Mouse (Mus musculus) heart, embryonic 15.5 days (tissue): ENCODE measurements at regions not wholly inside any gene's neighbourhood (a gene's known extent, or its start where the extent isn't known, plus 50 kb on each side); places are given as distances from the start of the nearest gene placed in this dataset.

Source experiments
- ATAC-seq: fragments of 200-750 bp; cut with Nextera tagmentation; replicated peaks from 2 replicates; pipeline ENCODE4 v1.8.0; 2017; ENCODE audit warnings: low read depth, moderate TSS enrichment; ENCODE audit not compliant: insufficient number of reproducible peaks, insufficient read depth, low FRiP score
- H3K27ac ChIP-seq: fragments of 300-500 bp; sonication (generic); 2 replicates; pipeline ENCODE4 v1.5.1; 2015; ENCODE audit warnings: mild to moderate bottlenecking, inconsistent platforms
- H3K27me3 ChIP-seq: fragments of 300-500 bp; sonication (generic); 2 replicates; pipeline ENCODE4 v1.6.1; 2015; ENCODE audit warnings: inconsistent platforms
- H3K36me3 ChIP-seq: fragments of 300-500 bp; sonication (generic); 2 replicates; pipeline ENCODE4 v1.6.1; 2015; ENCODE audit warnings: mild to moderate bottlenecking, inconsistent platforms
- H3K4me1 ChIP-seq: fragments of 300-500 bp; sonication (generic); replicated peaks from 2 replicates; pipeline ENCODE4 v1.6.1; 2015; ENCODE audit warnings: inconsistent platforms
- H3K4me2 ChIP-seq: fragments of 300-500 bp; sonication (generic); 2 replicates; pipeline ENCODE4 v1.6.1; 2015; ENCODE audit warnings: inconsistent platforms, mild to moderate bottlenecking, moderate library complexity
- H3K4me3 ChIP-seq: fragments of 300-500 bp; sonication (generic); 2 replicates; pipeline ENCODE4 v1.5.1; 2015; ENCODE audit warnings: mild to moderate bottlenecking, inconsistent platforms
- H3K9ac ChIP-seq: fragments of 300-500 bp; sonication (generic); 2 replicates; pipeline ENCODE4 v1.6.1; 2015; ENCODE audit warnings: mild to moderate bottlenecking, inconsistent platforms
- H3K9me3 ChIP-seq: fragments of 300-500 bp; sonication (generic); replicated peaks from 2 replicates; pipeline ENCODE4 v1.6.1; 2016; ENCODE audit warnings: inconsistent platforms
- WGBS: fragments of 180-500 bp; shearing (Covaris S2); methylation state at CpG from one replicate; pipeline ENCODE4 v1.1.7; 2015; ENCODE audit warnings: mixed read lengths; 5-methylcytosine and 5-hydroxymethylcytosine counted together

DNA sequence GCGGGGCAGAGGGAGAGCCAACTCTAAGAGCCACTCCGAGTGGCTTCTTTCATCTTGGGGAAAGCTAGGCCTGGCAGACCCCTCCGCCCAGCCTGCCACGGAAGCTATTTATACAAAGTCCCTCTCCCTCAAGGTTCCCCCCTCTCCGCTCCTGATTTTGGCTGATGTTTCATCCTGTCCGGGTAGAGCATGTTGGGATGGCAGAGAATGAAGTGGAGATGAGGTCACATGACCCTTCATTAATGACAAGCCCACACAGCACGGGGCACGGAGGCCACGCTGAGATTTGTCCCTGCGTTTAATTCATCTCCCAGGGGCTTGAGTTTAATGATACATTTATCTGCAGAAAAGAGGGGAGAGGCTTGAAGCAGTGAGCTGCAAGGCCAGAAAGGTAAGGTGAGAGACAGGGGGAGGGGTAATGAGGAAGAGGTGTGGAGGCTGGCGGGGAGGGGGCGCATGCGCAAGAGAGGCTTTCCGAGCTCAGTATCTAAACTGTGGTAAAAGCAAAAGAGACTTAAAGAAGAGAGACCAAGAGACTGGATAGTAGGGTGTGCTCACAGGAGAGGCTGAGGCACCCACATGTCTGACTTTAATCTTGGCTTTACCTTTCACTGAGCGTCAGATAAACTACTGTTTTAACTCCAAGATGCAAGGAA, 111.7 kb downstream of the Chst1 start:
- ATAC-seq: no peak
- H3K27me3 ChIP-seq: no peaks in the 10 kb centered on the region
- peaks cover 5% of the 10 kb centered on the region for H3K4me1 ChIP-seq
- 24% methylated on average over 15 of the region's 15 CpGs for WGBS
- no peaks in the 10 kb centered on the region for H3K36me3 ChIP-seq
- peak overlapping the region; percentile 51 for H3K4me2 ChIP-seq
- no peak overlapping the region for H3K9ac ChIP-seq
- H3K9me3 ChIP-seq: no peaks in the 10 kb centered on the region
- peak overlapping the region; percentile 29 for H3K4me3 ChIP-seq
- H3K27ac ChIP-seq: no peak overlapping the region

DNA sequence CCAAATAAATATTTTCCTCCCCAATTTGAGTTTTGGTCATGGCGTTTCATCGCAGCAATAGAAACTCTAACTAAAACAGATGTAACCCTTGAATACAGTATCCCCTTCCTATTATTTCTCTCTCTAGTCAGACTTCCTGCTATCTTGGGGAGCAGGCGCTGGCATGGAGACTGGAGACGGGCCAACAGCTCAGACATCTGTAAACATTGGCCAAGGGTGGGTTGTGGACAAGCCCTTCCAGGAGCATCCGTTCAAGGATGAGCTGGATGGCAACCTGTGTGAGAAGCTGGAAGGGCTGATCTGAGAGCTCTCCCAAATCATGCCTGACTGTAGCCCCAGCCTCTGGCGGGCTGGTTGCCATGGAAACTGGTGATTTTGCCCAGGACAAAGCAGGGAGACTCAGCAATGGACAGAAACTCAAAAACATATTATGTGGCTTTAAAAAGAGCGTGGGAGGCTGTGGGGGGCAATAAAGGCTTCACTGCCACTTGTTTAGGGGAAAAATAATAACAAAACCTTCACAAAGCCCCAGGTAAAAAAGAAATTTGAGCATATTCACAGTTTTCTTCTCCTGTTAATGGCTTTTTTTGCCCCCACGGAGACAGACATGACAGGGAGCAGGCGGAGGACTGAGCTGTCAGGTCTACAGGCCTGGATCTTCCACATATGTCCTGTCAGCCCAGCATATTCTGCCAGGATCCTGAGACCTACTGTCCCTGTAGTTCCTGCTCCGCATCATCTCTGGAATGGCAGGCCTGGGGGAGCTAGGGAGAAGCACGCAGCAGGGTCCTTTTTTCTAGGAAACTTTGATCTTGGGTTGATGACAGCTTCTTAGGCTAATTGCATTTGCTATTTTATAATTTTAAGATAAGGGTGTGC, 113.0 kb downstream of the Chst1 start:
- Histone ChIP-seq H3K9ac (no peak overlapping the region), H3K27ac (no peak overlapping the region), H3K4me1 (peaks cover 5% of the 10 kb centered on the region), H3K4me2 (no peak overlapping the region), H3K9me3 (no peaks in the 10 kb centered on the region), H3K27me3 (no peaks in the 10 kb centered on the region), H3K36me3 (no peaks in the 10 kb centered on the region), H3K4me3 (no peak overlapping the region)
- ATAC-seq: no peak
- WGBS: 56% methylated on average over 11 of the region's 11 CpGs

DNA sequence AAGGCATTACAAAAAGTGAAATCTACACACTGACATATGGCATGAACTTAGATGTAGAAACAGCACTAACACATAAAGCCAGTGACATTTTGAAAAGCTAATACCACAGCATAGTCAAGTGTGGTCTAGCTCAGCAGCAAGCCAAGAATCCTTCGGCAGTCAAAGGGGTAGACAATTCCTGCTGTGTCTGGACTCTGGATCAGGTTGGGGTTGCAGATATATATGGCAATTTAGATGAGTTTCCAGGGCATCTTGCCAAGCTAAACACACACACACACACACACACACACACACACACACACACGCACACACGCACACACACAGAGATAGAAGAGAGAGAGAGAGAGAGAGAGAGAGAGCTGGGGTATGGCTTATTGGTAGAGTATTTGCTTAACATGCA, 118.2 kb downstream of the Chst1 start:
- no peaks in the 10 kb centered on the region for H3K36me3 ChIP-seq
- no peak overlapping the region for H3K4me2 ChIP-seq
- no peak for ATAC-seq
- no peak overlapping the region for H3K27ac ChIP-seq
- H3K27me3 ChIP-seq: no peaks in the 10 kb centered on the region
- no peaks in the 10 kb centered on the region for H3K4me1 ChIP-seq
- no peak overlapping the region for H3K9ac ChIP-seq
- 0 out of 2 replicates have a peak, but pooled peaks cover 6% of the 10 kb centered on the region for H3K9me3 ChIP-seq
- WGBS: 61% methylated on average over 3 of the region's 3 CpGs
- no peak overlapping the region for H3K4me3 ChIP-seq

DNA sequence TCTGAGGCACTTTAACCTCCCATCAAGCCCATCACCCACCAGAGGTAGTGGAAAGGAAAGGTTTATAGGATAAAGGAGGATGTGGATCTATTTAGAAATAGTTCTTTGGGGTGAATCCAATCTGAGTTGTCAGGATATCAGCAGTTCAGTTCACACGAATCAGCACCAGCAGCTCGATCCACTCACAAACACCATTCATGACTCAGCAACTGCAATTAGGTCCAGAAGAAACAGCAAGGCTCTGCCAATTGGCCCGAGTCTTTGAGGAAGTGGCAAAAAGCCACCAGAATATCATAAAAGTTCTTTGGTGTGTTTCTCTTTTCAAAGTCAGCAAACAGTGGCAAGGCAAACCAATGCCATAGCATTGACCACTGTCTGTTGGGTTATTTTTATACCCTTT, 122.4 kb downstream of the Chst1 start:
- WGBS: 67% methylated on average over 3 of the region's 3 CpGs
- H3K27ac ChIP-seq: no peak overlapping the region
- H3K4me3 ChIP-seq: no peak overlapping the region
- H3K4me1 ChIP-seq: peaks cover 8% of the 10 kb centered on the region
- H3K27me3 ChIP-seq: no peaks in the 10 kb centered on the region
- 0 out of 2 replicates have a peak, but pooled peaks cover 6% of the 10 kb centered on the region for H3K9me3 ChIP-seq
- H3K4me2 ChIP-seq: no peak overlapping the region
- H3K9ac ChIP-seq: no peak overlapping the region
- H3K36me3 ChIP-seq: no peaks in the 10 kb centered on the region
- no peak for ATAC-seq

DNA sequence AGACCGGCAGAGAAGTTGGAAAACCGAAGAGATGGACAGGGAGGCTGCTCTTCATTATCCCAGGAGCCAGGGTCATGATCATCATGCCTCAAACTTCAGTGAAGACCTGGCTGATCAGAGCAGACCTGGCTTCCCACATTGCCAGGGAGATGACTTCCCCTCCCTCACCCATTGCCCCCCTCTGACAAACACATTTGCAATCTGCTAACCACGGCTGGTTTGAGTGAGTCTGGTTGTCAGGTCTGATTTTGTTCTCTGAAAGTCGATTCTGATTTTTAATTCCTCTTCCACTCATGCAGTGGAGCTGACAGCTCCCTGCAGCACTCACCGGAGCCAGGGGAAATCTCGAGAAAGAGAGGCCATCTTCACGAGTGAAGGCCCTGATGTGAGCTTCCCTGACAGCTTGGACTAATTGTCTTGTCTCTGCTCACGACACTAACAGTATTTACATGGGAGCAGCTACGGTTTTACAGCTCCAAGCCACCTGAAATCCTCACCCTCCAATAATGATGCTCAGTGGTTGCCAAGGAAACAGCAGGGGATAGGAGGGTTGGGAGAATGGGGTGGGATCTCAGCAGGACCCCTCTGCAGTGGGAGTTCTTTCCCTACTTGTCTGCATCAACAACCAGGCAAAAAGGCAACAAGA, 124.2 kb downstream of the Chst1 start:
- Histone ChIP-seq H3K36me3 (no peaks in the 10 kb centered on the region), H3K9ac (no peak overlapping the region), H3K27me3 (no peaks in the 10 kb centered on the region), H3K4me2 (no peak overlapping the region), H3K4me1 (peaks cover 14% of the 10 kb centered on the region), H3K4me3 (no peak overlapping the region), H3K9me3 (0 out of 2 replicates have a peak, but pooled peaks cover 6% of the 10 kb centered on the region), H3K27ac (no peak overlapping the region)
- ATAC-seq: no peak
- WGBS: 53% methylated on average over 9 of the region's 9 CpGs

DNA sequence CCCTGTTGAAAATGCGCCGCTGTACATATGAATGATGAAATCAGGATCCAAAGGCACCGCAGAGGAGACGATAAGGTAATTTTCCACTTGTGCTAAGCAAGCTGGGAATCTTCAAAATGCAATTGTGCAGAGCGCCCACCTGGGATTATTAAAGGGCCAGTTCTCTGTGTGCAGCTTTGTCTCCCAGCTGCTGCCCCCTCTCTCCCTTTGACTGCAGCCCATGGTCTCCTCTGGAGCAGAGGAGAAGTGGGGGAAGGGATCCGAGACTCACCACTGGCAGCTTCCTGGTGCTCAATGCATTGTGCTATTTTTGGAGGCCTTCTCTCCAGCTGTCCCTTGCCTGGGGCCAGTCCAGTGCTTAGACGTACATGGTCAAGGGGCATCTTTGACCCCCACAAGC, 127.1 kb downstream of the Chst1 start:
- H3K27me3 ChIP-seq: no peaks in the 10 kb centered on the region
- WGBS: 60% methylated on average over 7 of the region's 7 CpGs
- H3K9me3 ChIP-seq: 0 out of 2 replicates have a peak, but pooled peaks cover 6% of the 10 kb centered on the region
- ATAC-seq: peak; percentile 65; the same call in 1 of the 2 replicates
- no peak overlapping the region for H3K9ac ChIP-seq
- no peak overlapping the region for H3K4me3 ChIP-seq
- H3K4me1 ChIP-seq: peaks cover 14% of the 10 kb centered on the region
- no peak overlapping the region for H3K4me2 ChIP-seq
- no peak overlapping the region for H3K27ac ChIP-seq
- H3K36me3 ChIP-seq: no peaks in the 10 kb centered on the region

DNA sequence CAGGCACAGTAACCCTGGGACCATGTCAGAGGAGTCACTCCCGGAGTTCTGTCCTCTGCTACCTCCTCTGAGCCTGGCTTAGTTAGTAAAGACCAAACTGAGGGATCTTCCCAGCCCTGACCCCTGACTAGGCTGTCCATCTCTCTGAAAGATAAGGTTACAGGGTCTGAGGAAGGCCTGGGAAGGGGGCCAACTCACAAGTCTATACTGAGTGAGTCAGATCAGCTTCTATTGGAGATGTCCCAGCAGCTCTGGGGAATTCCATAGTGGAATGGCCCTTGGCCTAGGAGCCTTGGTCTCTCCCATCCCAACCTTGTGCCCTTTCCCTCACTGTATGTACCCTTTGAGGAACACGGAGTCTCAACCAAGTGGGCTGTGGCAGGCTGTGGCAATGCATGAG, 127.7 kb downstream of the Chst1 start:
- H3K4me2 ChIP-seq: no peak overlapping the region
- ATAC-seq: 0 out of 2 replicates have a peak, but pooled peaks have one; percentile 41

DNA sequence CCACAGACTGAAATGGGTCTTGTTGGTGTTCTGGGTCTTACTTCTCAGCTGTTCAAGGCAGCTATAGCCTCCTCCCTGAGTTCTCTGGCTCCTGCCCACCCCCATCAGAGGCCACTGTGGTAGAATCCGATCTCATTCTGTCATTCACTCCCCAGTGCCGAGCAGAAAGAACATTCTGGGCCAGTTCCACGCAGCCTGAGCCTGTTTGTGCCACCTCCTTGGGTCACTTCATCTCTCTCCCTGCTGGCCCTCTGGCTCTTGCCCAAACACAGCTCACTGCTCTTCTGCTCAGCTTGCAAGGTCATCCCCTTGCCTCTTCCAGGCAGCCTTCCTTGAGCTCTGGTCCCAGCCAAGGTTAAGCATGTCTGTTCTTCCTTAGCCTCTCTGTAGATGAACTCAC, 128.9 kb downstream of the Chst1 start:
- H3K4me3 ChIP-seq: no peak overlapping the region
- WGBS: 75% methylated on average over 3 of the region's 3 CpGs
- no peak overlapping the region for H3K9ac ChIP-seq
- no peak for ATAC-seq
- H3K36me3 ChIP-seq: no peaks in the 10 kb centered on the region
- H3K4me1 ChIP-seq: peaks cover 14% of the 10 kb centered on the region
- no peak overlapping the region for H3K27ac ChIP-seq
- H3K9me3 ChIP-seq: no peaks in the 10 kb centered on the region
- H3K27me3 ChIP-seq: no peaks in the 10 kb centered on the region
- no peak overlapping the region for H3K4me2 ChIP-seq

More for the DNA sequence above, 127.7 kb downstream of the Chst1 start:
- H3K4me1 ChIP-seq: peaks cover 14% of the 10 kb centered on the region
- H3K9me3 ChIP-seq: 0 out of 2 replicates have a peak, but pooled peaks cover under 1% of the 10 kb centered on the region
- H3K27me3 ChIP-seq: no peaks in the 10 kb centered on the region
- WGBS: 74% methylated on average over 2 of the region's 2 CpGs
- H3K27ac ChIP-seq: no peak overlapping the region
- no peak overlapping the region for H3K9ac ChIP-seq
- no peaks in the 10 kb centered on the region for H3K36me3 ChIP-seq
- H3K4me3 ChIP-seq: no peak overlapping the region

DNA sequence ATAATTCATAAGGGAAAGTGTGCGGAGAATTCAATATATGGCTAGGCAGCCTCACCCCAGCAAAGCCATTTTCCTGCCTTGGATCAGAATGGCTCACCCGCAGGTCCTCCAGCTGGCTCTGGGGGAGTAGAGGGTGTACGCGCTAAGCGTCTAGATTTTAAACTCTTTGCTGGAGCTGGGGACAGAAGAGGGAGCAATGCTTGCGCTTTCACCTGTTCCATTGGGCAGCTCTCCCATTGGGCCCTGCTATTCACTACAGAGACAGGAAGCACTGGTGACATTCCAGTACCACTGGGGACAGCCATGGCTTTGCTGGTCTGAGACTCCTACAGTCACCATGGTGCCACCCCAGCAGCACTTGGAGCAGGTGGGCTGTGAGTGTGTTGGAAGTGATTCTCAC, 130.9 kb downstream of the Chst1 start:
- ATAC-seq: no peak
- no peaks in the 10 kb centered on the region for H3K27me3 ChIP-seq
- H3K4me3 ChIP-seq: no peak overlapping the region
- H3K4me2 ChIP-seq: no peak overlapping the region
- H3K36me3 ChIP-seq: no peaks in the 10 kb centered on the region
- 89% methylated on average over 6 of the region's 6 CpGs for WGBS
- peaks cover 14% of the 10 kb centered on the region for H3K4me1 ChIP-seq
- no peaks in the 10 kb centered on the region for H3K9me3 ChIP-seq
- no peak overlapping the region for H3K9ac ChIP-seq
- no peak overlapping the region for H3K27ac ChIP-seq

DNA sequence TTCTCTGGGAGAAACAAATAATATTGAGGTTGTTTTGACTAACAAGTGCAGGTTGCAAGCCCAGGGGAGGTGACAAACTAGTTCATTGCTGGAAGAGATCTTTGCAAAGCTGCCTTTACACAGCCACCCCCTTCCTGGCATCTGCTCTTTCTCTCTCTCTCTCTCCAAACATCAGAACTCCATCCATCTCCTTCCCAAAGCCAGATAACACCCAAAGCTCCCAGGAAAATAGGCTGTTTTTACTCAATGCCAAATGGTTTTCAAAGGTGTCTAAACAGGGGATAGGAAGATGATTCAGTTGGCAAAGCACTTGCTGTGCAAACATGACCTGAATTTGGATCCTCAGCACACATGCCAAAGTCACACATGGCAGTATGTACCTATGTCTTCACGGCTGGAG, 133.9 kb downstream of the Chst1 start:
- WGBS: 94% methylated on average over 1 of the region's 1 CpGs
- H3K9me3 ChIP-seq: no peaks in the 10 kb centered on the region

DNA sequence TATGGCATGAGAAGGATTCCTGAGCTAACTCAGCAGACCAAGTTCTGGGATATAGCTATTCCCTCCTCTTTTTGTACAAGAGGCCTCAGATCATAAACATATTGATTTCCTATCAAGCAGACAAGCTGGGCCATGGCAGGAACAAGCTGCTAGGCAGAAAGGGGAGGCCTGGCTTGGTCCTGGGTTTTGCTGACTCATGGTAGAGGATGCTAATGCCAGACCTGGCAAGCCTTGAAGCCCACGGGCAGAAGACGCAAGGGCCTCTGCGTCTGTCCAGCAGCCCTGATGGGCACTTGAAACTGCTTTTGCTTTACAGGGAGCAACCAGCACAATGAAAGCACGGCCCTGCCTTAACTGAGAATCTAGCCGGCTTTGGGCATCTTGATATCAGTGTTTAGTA, 136.3 kb downstream of the Chst1 start:
- no peaks in the 10 kb centered on the region for H3K27me3 ChIP-seq
- H3K9ac ChIP-seq: no peak overlapping the region
- ATAC-seq: no peak
- no peak overlapping the region for H3K4me3 ChIP-seq
- 0 out of 2 replicates have a peak, but pooled peaks cover 2% of the 10 kb centered on the region for H3K4me1 ChIP-seq
- H3K4me2 ChIP-seq: no peak overlapping the region
- H3K9me3 ChIP-seq: no peaks in the 10 kb centered on the region
- H3K36me3 ChIP-seq: no peaks in the 10 kb centered on the region
- 69% methylated on average over 5 of the region's 5 CpGs for WGBS
- no peak overlapping the region for H3K27ac ChIP-seq

More for the DNA sequence above, 133.9 kb downstream of the Chst1 start:
- Histone ChIP-seq H3K27me3 (no peaks in the 10 kb centered on the region), H3K4me2 (no peak overlapping the region), H3K9ac (no peak overlapping the region), H3K36me3 (no peaks in the 10 kb centered on the region), H3K4me1 (no peaks in the 10 kb centered on the region), H3K27ac (no peak overlapping the region), H3K4me3 (no peak overlapping the region)
- no peak for ATAC-seq
